Mouse (Mus musculus) spleen, adult 2 months (tissue): ENCODE measurements at regions not wholly inside any gene's neighbourhood (a gene's known extent, or its start where the extent isn't known, plus 50 kb on each side); places are given as distances from the start of the nearest gene placed in this dataset.

ENCODE experiments used
- CTCF ChIP-seq: fragments of 200-500 bp; IDR thresholded peaks from 2 replicates; pipeline ENCODE4 v1.5.1; 2011; ENCODE audit warnings: mild to moderate bottlenecking, inconsistent platforms; ENCODE audit not compliant: insufficient read depth, insufficient read length, insufficient replicate concordance; ENCODE audit errors: extremely low read depth
- POLR2A ChIP-seq: fragments of 200-500 bp; IDR thresholded peaks from 2 replicates; pipeline ENCODE4 v1.6.1; 2011; ENCODE audit warnings: low read depth, low read length, inconsistent platforms

GRCm38 (mm10) chr4:150749066-150749465, 97.1 kb upstream of the Slc45a1 start:
- no peak for TF ChIP-seq CTCF
- no peak for TF ChIP-seq POLR2A
